Mouse (Mus musculus) urinary bladder, adult 18-20 months (tissue): Measurements from ENCODE around the gene Tinf2.

Experiments
- DNase-seq, 2 experiments: peaks; one replicate each; pipeline ENCODE4 v3.0.0; 2022; ENCODE audit warnings: low spot score in 2 of 2, mixed read lengths in 2 of 2

Tinf2 gene

GRCm38 (mm10) chr14:55681160-55682117 lies at the start of gene Tinf2:
Gene Tinf2, minus strand, starts transcription at chr14:55681820.
- DNase-seq = peak; percentile 88

GRCm38 (mm10) chr14:55730531-55731032 lies 49.0 kb upstream of the Tinf2 start:
- DNase-seq = no peak

- DNase-seq = no peak
These were observed 48.5 kb upstream of the Tinf2 start for GRCm38 (mm10) chr14:55730116-55730515.

GRCm38 (mm10) chr14:55727889-55728685 lies 46.5 kb upstream of the Tinf2 start:
- DNase-seq = no peak

GRCm38 (mm10) chr14:55726261-55726660 lies 44.6 kb upstream of the Tinf2 start:
- no peak for DNase-seq

- DNase-seq = peak in 1 of 2 experiments; percentile 42
These were observed 42.8 kb upstream of the Tinf2 start for GRCm38 (mm10) chr14:55724411-55724871.

GRCm38 (mm10) chr14:55723433-55723832 lies 41.8 kb upstream of the Tinf2 start:
- DNase-seq = no peak

- DNase-seq = no peak
These were observed 40.9 kb upstream of the Tinf2 start for GRCm38 (mm10) chr14:55722438-55722945.

GRCm38 (mm10) chr14:55721700-55722437 lies 40.2 kb upstream of the Tinf2 start, which contains the start of gene Rabggta:
Gene Rabggta, minus strand, starts transcription at chr14:55722263.
- peak; percentile 89 to 94 for DNase-seq

- no peak for DNase-seq
These were observed 39.5 kb upstream of the Tinf2 start for GRCm38 (mm10) chr14:55721076-55721475.

- no peak for DNase-seq
These were observed 39.0 kb upstream of the Tinf2 start for GRCm38 (mm10) chr14:55720666-55721065.

- DNase-seq = no peak
These were observed 38.1 kb upstream of the Tinf2 start for GRCm38 (mm10) chr14:55719737-55720136.

- no peak for DNase-seq
These were observed 35.3 kb upstream of the Tinf2 start for GRCm38 (mm10) chr14:55716884-55717283.

- no peak for DNase-seq
These were observed 34.7 kb upstream of the Tinf2 start for GRCm38 (mm10) chr14:55716271-55716670.

GRCm38 (mm10) chr14:55714893-55715292 lies 33.3 kb upstream of the Tinf2 start:
- peak in 1 of 2 experiments; percentile 41 for DNase-seq

- no peak for DNase-seq
These were observed 32.1 kb upstream of the Tinf2 start, which contains the start of gene Tgm1 for GRCm38 (mm10) chr14:55713729-55714122. Gene Tgm1, minus strand, starts transcription at chr14:55713926.

- peak in 1 of 2 experiments; percentile 66 for DNase-seq
These were observed 31.5 kb upstream of the Tinf2 start for GRCm38 (mm10) chr14:55713007-55713728.

- no peak for DNase-seq
These were observed 30.2 kb upstream of the Tinf2 start for GRCm38 (mm10) chr14:55711786-55712185.

- no peak for DNase-seq
These were observed 27.9 kb upstream of the Tinf2 start for GRCm38 (mm10) chr14:55709509-55709908.

- DNase-seq = no peak
These were observed 25.8 kb upstream of the Tinf2 start for GRCm38 (mm10) chr14:55707397-55707796.
